Mouse (Mus musculus): ENCODE data around the gene Prl3b1. TPM values are rescaled to one million over a fixed set of nuclear protein-coding genes. Genes with fewer than 3 reads are reported as not detected.

Gene Prl3b1
- not detected in 2 replicates for total RNA-seq (2015; ENCODE audit: low replicate concordance)
- total RNA-seq (2017; ENCODE audit: low replicate concordance) = not detected in 2 replicates

DNA sequence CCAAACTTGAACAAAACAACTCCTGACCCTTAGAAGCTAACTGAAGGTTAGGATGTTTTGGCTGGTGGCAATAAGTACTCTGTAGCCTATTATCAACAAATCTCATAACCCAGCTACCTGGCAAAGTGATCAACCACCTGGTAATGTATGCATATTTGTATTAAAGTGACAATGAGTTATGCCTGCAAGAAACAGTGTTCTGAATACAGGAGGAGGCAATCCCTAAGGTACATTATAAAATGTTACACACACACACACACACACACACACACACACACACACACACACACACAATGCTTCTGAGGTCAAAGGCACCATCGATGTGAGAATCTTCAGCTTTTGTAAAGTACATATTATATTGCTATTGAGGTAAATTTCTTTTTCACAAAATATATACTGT, at the start of gene Prl3b1:
Gene Prl3b1, plus strand, starts transcription at position 301 of the 400 bp plus-strand sequence.
- no peak for ATAC-seq (replicated peaks; ENCODE audit: low FRiP score, poor library complexity, severe bottlenecking)

GRCm38 (mm10) chr13:27196359-27196758, 45.3 kb upstream of the Prl3b1 start, which contains the start of gene Prl3c1:
Prl3c1 (plus strand) TSS chr13:27196659.
- ATAC-seq (replicated peaks; ENCODE audit: low FRiP score, poor library complexity, severe bottlenecking) = no peak

GRCm38 (mm10) chr13:27259136-27259535, 17.5 kb downstream of the Prl3b1 start, which contains the start of gene Prl3a1:
Prl3a1 (plus strand) TSS chr13:27259436.
- ATAC-seq (replicated peaks; ENCODE audit: low FRiP score, poor library complexity, severe bottlenecking) = no peak

Other genes starting within 250 kb of the Prl3b1 start
- gene Prl, start 184.3 kb upstream of the Prl3b1 start, total RNA-seq (2015; ENCODE audit: low replicate concordance) = not detected in 2 replicates
- not detected in 2 replicates for gene Prl, start 184.3 kb upstream of the Prl3b1 start, total RNA-seq (2017; ENCODE audit: low replicate concordance)
- gene Prl3d1, start 147.7 kb upstream of the Prl3b1 start, total RNA-seq (2015; ENCODE audit: low replicate concordance) = not detected in 2 replicates
- not detected in 2 replicates for gene Prl3d1, start 147.7 kb upstream of the Prl3b1 start, total RNA-seq (2017; ENCODE audit: low replicate concordance)
- not detected in 2 replicates for gene Prl3d2, start 120.1 kb upstream of the Prl3b1 start, total RNA-seq (2015; ENCODE audit: low replicate concordance)
- gene Prl3d2, start 120.1 kb upstream of the Prl3b1 start, total RNA-seq (2017; ENCODE audit: low replicate concordance) = not detected in 2 replicates
- gene Prl3d3, start 85.1 kb upstream of the Prl3b1 start, total RNA-seq (2015; ENCODE audit: low replicate concordance) = not detected in 2 replicates
- not detected in 2 replicates for gene Prl3d3, start 85.1 kb upstream of the Prl3b1 start, total RNA-seq (2017; ENCODE audit: low replicate concordance)
- gene Prl3c1, start 45.2 kb upstream of the Prl3b1 start, total RNA-seq (2015; ENCODE audit: low replicate concordance) = not detected in 2 replicates
- gene Prl3c1, start 45.2 kb upstream of the Prl3b1 start, total RNA-seq (2017; ENCODE audit: low replicate concordance) = not detected in 2 replicates
- not detected in 2 replicates for gene Prl3a1, start 17.6 kb downstream of the Prl3b1 start, total RNA-seq (2015; ENCODE audit: low replicate concordance)
- gene Prl3a1, start 17.6 kb downstream of the Prl3b1 start, total RNA-seq (2017; ENCODE audit: low replicate concordance) = not detected in 2 replicates
- not detected in 2 replicates for gene Prl6a1, start 70.8 kb downstream of the Prl3b1 start, total RNA-seq (2015; ENCODE audit: low replicate concordance)
- gene Prl6a1, start 70.8 kb downstream of the Prl3b1 start, total RNA-seq (2017; ENCODE audit: low replicate concordance) = not detected in 2 replicates
- gene Prl8a2, start 103.8 kb downstream of the Prl3b1 start, total RNA-seq (2015; ENCODE audit: low replicate concordance) = not detected in 2 replicates
- gene Prl8a2, start 103.8 kb downstream of the Prl3b1 start, total RNA-seq (2017; ENCODE audit: low replicate concordance) = not detected in 2 replicates
- not detected in 2 replicates for gene Prl2b1, start 149.0 kb downstream of the Prl3b1 start, total RNA-seq (2015; ENCODE audit: low replicate concordance)
- not detected in 2 replicates for gene Prl2b1, start 149.0 kb downstream of the Prl3b1 start, total RNA-seq (2017; ENCODE audit: low replicate concordance)
- not detected in 2 replicates for gene Prl8a6, start 196.8 kb downstream of the Prl3b1 start, total RNA-seq (2015; ENCODE audit: low replicate concordance)
- gene Prl8a6, start 196.8 kb downstream of the Prl3b1 start, total RNA-seq (2017; ENCODE audit: low replicate concordance) = not detected in 2 replicates